Mouse (Mus musculus): ENCODE results near the gene Mrps11. TPM values are rescaled to one million over a fixed set of nuclear protein-coding genes. Genes with fewer than 3 reads are reported as not detected.

The Mrps11 gene
- polyA plus RNA-seq (2012; rRNA removed) (84.4 and 86.6 TPM in 2 replicates), polyA plus RNA-seq (2014; fragmentation: Nextera tagmentation; extraction: Ambion mirVana) (70.0 and 70.7 TPM in 2 replicates)

DNA sequence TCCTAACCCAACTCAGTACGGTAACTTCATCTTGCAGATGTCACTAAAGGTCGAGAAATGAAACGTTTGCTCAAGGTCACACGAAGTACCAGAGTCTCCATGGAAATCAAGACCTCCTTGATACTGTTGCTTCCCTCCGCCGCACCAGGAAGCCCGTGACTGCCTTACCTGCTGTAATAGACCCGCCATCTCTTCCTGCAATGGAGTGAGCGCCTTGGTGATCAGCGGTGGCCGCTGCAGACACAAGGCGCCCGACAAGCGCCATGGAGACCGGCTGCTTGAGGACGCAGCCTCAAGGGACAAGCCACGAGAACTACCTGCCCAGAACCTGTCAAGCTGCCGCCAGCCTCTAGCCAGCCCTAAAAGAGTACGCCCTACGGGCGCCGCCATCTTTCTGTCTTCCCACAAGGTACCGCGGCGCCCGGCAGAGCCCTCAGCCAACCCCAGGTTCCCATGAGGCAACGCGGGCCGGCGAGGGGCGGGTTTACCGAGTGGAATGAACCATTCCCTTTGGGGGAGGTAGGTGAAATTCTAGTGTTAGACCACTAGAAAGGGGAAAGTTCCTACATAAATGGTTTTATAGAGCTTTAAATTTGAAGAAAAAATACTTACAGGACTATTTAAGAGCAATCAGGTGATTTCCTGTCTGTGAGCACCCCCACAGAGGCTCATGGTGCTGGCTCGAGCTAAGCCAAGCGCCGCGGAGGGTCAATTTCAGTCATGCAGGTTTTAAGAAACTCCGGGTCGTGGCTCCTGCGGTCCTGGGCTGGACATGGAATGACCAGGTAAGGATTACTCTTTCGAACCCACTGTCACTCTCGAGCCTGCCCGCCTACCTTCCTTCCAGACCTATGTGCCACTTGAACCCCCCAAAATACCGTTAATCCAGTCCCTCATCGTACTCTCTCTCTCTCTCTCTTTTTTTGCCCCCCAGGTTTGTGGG lies at the start of gene Mrps11, which contains the start of gene Mrpl46:
TSS of gene Mrps11 (plus strand) at position 481 of the 943 bp plus-strand sequence.
TSS of gene Mrpl46 (minus strand) at position 893 of the 943 bp plus-strand sequence.
- ATAC-seq (ENCODE audit: low FRiP score, low read depth): peak; percentile 99
- H3K36me3 ChIP-seq (ENCODE audit: control insufficient read depth, insufficient read depth, low read length): peaks cover 23% of the 10 kb centered on the region
- TF ChIP-seq POLR2A (IDR thresholded peaks at IDR 0.05; ENCODE audit: borderline replicate concordance, extremely low read depth, insufficient read depth, insufficient read length): peak; percentile 20; the same call in 1 of the 2 replicates

DNA sequence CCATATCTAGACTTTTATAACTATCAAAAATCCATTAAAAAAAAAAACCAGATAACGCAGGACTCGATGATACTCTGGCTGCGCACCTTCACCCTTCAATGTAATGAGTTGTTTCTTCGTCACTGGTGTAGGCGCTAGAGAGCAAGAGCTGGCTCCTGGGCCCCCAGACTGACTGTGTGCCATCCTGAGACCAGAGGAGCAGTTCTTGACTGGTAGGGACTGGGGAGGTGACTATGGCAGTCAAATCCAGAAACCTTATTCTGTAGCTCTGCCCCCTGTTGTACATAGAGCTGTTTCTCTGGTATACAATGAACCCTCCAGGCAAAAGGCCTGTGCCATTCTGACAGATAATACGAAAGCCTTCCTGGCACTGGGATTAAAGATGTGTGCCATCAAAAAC lies 45.7 kb upstream of the Mrps11 start:
- no peak for ATAC-seq (ENCODE audit: low FRiP score, low read depth)
- Histone ChIP-seq H3K27ac (replicated peaks; ENCODE audit: low read depth, low read length) (no peak overlapping the region), H3K27me3 (ENCODE audit: control insufficient read depth, insufficient read depth, low read length) (no peaks in the 10 kb centered on the region), H3K36me3 (ENCODE audit: control insufficient read depth, insufficient read depth, low read length) (no peaks in the 10 kb centered on the region), H3K9me3 (ENCODE audit: control insufficient read depth, low read length) (no peaks in the 10 kb centered on the region), H3K4me2 (replicated peaks; ENCODE audit: low read depth, low read length, severe bottlenecking) (no peak overlapping the region), H3K4me1 (ENCODE audit: control insufficient read depth, insufficient read depth, low read length) (no peaks in the 10 kb centered on the region), H3K4me3 (replicated peaks; ENCODE audit: low read length) (no peak overlapping the region), H3K9ac (ENCODE audit: low read depth, low read length, severe bottlenecking) (no peak overlapping the region)
- WGBS: 93% methylated on average over 6 of the region's 6 CpGs
- no peak for TF ChIP-seq POLR2A (IDR thresholded peaks at IDR 0.05; ENCODE audit: borderline replicate concordance, extremely low read depth, insufficient read depth, insufficient read length)
- DNase-seq (ENCODE audit: low spot score): no peak

More for the DNA sequence above, at the start of gene Mrps11, which contains the start of gene Mrpl46:
- DNase-seq (ENCODE audit: low spot score): peak; percentile 89
- peaks cover 8% of the 10 kb centered on the region; the same call in 1 of the 2 replicates for H3K4me1 ChIP-seq (ENCODE audit: control insufficient read depth, insufficient read depth, low read length)
- WGBS: under 1% methylated on average over 43 of the region's 44 CpGs
- peak within 1 kb of the TSS; percentile 72 for H3K4me2 ChIP-seq (replicated peaks; ENCODE audit: low read depth, low read length, severe bottlenecking)
- peak within 1 kb of the TSS; percentile 71 for H3K4me3 ChIP-seq (replicated peaks; ENCODE audit: low read length)
- H3K27ac ChIP-seq (replicated peaks; ENCODE audit: low read depth, low read length): peak within 1 kb of the TSS; percentile 61; the same call in 1 of the 2 replicates
- peak within 1 kb of the TSS; percentile 82 for H3K9ac ChIP-seq (ENCODE audit: low read depth, low read length, severe bottlenecking)
- no peaks in the 10 kb centered on the region for H3K9me3 ChIP-seq (ENCODE audit: control insufficient read depth, low read length)
- H3K27me3 ChIP-seq (ENCODE audit: control insufficient read depth, insufficient read depth, low read length): no peaks in the 10 kb centered on the region

DNA sequence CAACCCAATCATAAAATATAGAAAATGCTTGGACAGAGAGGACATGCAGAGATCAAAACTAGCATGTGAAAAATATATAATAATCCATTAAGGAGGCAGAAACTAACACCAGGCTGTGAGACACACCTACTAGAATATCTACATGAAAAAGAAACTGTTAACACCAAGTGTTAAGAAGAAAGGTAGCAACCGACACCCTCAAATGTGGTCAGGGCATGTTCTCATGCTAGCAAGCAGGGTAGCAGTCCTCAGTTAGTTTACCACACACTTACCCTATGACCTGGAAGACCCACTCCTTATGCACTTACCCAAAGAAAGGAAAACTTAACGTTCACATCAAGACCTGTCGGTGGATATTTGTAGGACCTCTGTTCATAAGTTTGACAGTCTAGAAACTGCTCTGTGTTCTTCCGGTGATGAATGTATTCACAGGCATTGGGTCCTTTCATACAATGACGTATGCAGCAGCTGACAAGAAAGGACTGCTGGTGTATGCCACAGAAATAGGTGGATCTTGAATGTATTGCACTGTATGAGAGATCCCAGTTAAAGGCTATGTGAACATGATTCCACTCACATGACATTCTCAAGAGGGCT lies 45.2 kb upstream of the Mrps11 start, which contains the start of gene Ntrk3:
TSS of gene Ntrk3 (minus strand) at position 399 of the 597 bp plus-strand sequence.
- ATAC-seq (ENCODE audit: low FRiP score, low read depth): no peak
- no peaks in the 10 kb centered on the region for H3K4me1 ChIP-seq (ENCODE audit: control insufficient read depth, insufficient read depth, low read length)
- no peak within 1 kb of the TSS for H3K4me3 ChIP-seq (replicated peaks; ENCODE audit: low read length)
- TF ChIP-seq POLR2A (IDR thresholded peaks at IDR 0.05; ENCODE audit: borderline replicate concordance, extremely low read depth, insufficient read depth, insufficient read length): no peak
- no peaks in the 10 kb centered on the region for H3K9me3 ChIP-seq (ENCODE audit: control insufficient read depth, low read length)
- no peak within 1 kb of the TSS for H3K9ac ChIP-seq (ENCODE audit: low read depth, low read length, severe bottlenecking)
- DNase-seq (ENCODE audit: low spot score): no peak
- no peaks in the 10 kb centered on the region for H3K27me3 ChIP-seq (ENCODE audit: control insufficient read depth, insufficient read depth, low read length)
- 85% methylated on average over 5 of the region's 5 CpGs for WGBS
- H3K36me3 ChIP-seq (ENCODE audit: control insufficient read depth, insufficient read depth, low read length): no peaks in the 10 kb centered on the region
- no peak within 1 kb of the TSS for H3K4me2 ChIP-seq (replicated peaks; ENCODE audit: low read depth, low read length, severe bottlenecking)
- H3K27ac ChIP-seq (replicated peaks; ENCODE audit: low read depth, low read length): no peak within 1 kb of the TSS

DNA sequence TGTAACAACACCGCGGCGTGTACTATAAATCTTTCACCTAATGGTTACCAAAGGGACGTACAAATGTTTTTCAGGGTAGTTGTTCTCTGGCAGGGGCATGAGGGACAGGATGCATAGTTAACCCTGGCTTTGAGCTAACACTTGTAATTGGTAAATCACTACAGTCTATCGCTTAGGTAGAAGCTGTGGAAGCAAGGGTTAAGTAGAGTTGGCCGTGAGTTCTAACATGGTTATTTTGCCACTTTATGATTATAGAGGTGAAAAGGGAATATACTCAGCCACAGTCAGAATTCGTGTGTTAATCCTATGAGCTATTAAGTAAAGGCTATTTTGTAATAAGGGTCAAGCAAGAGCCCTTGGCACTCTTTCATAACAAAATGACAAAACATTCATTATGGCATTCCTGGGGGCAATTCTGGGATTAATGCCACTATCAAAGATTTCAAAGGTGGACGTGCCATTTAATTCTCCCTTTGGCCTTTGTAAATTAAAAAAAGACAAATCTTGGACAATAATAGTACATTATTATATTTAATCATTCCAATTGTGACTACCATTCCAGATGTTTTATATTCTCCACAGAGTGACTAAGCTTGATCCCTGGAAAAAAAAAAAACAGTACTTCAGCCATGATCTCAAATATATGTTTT lies 43.4 kb upstream of the Mrps11 start:
- Histone ChIP-seq H3K9ac (ENCODE audit: low read depth, low read length, severe bottlenecking) (no peak overlapping the region), H3K36me3 (ENCODE audit: control insufficient read depth, insufficient read depth, low read length) (no peaks in the 10 kb centered on the region), H3K27me3 (ENCODE audit: control insufficient read depth, insufficient read depth, low read length) (no peaks in the 10 kb centered on the region), H3K4me1 (ENCODE audit: control insufficient read depth, insufficient read depth, low read length) (no peaks in the 10 kb centered on the region), H3K9me3 (ENCODE audit: control insufficient read depth, low read length) (no peaks in the 10 kb centered on the region), H3K4me3 (replicated peaks; ENCODE audit: low read length) (no peak overlapping the region), H3K27ac (replicated peaks; ENCODE audit: low read depth, low read length) (no peak overlapping the region), H3K4me2 (replicated peaks; ENCODE audit: low read depth, low read length, severe bottlenecking) (no peak overlapping the region)
- DNase-seq (ENCODE audit: low spot score) (no peak), ATAC-seq (ENCODE audit: low FRiP score, low read depth) (no peak)
- no peak for TF ChIP-seq POLR2A (IDR thresholded peaks at IDR 0.05; ENCODE audit: borderline replicate concordance, extremely low read depth, insufficient read depth, insufficient read length)
- 65% methylated on average over 8 of the region's 8 CpGs for WGBS

Data from limb, embryonic 14.5 days (tissue).